Mouse (Mus musculus) C3H10T1/2 (cell line): Measurements from ENCODE around the gene Dhx38. TPM values are rescaled to one million over a fixed set of nuclear protein-coding genes. Genes with fewer than 3 reads are reported as not detected.

Experiments used
- polyA plus RNA-seq, 2 experiments: library from polyadenylated mRNA; unstranded; fragments of >200 nt; fragmentation: generic; extraction: Trizol; gene quantifications; one replicate each; pipeline ENCODE4 v1.2.1; 2012; ENCODE audit warnings: missing spikeins in 2 of 2

Dhx38 gene
- 10 to 100 TPM in 1 of 2 experiments, 1 to 10 TPM in 1; 8.4 to 25.3 TPM for polyA plus RNA-seq

DNA sequence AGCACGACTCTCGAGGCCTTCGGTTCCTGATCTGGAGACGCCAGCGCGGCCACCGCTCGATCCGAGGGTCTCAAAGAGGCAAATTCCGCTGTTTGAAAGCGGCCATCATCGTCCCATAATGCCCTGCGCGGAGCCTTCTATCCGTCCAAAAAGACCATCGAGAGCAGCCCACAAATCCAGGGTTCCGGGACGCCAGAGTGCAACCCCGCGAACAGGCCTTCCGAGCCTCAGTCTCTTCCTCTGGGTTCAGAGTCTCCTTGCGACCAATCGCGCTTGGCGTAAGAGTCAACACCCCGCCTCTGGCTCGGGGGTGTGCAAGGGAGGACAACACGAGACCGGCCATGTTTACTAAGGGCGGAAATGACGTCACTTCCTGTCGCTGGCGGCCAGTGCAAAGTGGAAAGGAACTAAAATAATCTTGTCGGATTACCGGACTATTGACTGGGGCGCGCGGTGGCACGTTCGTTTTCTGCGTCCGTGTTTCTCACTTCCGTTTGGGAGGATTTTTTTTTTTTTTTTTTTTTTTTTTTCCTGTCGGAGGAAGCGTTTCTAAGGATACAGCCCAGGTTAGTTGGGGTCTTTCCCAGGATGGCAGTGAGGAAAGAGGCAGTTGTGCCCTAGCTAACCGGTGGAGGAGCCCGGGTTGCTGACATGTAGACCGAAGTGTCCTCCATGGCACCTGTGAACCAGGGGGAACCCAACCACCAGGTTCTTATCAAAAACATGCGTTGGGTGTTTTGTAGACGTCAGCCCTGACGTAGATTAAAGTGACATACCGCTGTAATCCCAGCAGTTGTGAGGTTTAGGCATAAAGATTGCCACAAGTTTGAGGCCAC is at the start of gene Dhx38, which contains the start of gene Txnl4b:
Gene Dhx38, minus strand, starts transcription at position 364 of the 836 bp plus-strand sequence.
Gene Txnl4b, plus strand, starts transcription at position 395 of the 836 bp plus-strand sequence.

DNA sequence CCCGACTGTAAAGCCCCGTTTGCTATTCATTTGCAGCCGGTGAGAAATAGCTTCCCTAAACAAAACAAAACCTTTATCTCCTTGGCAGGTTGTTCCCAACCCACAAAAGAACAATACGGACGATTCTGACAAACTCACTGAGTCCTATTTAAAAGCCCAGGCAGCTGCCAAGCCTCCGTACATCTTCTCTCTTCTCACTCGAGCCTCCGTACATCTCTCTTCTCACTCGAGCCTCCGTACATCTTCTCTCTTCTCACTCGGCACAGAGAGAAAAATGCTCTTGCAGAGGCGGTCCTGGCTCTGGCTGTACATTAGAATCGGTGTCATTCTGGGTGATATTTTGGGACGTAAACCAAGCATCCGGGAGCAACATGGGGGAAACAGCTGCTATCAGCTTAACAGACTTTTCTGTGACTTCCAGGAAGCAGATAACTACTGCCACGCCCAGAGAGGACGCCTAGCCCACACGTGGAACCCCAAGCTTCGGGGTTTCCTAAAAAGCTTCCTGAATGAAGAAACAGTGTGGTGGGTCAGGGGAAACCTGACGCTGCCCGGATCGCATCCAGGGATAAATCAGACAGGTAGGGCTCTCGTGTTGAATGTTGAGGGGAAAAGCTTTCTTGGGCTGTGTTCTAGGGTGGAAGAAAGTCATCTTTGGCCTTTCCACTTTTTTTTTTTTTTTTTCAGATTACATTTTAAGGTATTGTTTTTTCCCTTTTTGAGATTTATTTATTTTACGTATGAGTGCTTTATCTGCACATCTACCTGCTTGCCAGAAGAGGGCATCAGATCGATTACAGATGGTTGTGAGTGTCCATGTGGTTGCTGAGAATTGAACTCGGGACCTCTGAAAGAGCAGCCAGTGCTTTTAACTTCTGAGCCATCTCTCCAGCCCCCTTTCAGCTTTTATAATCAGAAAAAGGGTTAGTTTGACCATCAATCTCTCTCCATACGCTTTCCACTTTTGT is 48.9 kb upstream of the Dhx38 start, which contains the start of gene Pkd1l3:
Gene Pkd1l3, plus strand, starts transcription at position 275 of the 968 bp plus-strand sequence.

DNA sequence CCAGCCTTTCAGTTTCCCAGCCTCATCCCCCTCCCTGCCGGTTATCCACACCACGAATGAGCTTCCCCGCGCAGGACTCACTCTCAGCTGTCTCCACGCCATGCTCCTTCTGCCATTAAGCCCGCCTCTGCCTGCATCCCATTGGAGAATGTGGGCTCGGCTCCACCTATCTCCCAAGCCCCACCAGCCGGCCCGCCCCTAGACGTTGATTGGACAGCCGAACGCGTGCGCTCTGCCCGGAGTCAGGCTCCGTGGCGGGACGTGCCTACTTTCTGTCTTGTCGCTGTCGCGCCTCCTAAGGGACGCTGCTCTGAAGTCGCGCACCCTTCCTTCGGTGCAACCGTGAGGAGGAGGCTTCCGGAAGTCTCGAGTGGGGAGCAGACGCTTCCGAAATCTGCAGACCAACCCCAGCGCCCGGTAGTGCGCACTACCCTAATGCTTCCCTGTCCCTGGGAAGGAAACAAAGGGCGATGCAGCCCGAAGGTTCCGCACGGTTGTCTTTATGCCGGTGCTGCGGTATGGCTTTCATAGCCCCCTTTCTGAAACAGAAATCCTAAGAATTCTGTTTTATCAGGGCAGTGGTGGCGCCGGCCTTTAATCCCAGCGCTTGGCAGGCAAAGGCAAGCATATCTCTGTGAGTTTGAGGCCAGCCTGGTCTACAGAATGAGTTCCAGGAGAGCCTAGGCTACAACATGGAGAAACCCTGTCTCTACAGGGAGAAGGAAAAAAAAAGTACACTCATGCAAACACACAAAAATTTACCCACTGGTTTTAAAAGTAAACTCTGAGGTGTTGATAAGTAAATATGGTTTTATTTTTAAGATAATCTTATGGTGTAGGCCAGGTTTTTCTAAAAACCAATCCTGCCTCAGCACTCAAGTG is 42.9 kb upstream of the Dhx38 start, which contains the start of gene Dhodh:
Gene Dhodh, minus strand, starts transcription at position 403 of the 882 bp plus-strand sequence.

DNA sequence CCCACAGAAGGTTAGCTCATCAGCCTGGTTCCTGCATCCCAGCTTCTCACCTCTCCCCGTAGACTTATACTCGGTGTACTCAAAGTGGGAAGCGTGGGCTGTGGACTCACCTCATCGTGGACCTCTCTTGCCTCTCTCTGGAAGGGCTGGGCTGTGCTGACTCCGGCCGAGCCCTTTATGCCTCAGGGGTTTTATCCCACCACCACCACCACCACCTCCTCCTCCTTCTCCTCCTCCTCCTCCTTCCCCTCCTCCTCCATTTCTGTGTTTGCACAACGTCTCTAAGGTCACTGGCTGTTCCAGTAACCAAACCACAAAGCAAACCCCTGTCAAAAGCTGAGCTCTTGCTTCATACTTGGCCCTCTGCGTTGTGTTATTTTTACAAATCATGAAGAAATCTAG is 13.2 kb upstream of the Dhx38 start, which contains the start of gene Hp:
Gene Hp, minus strand, starts transcription at position 273 of the 402 bp plus-strand sequence.

Other genes starting within 250 kb of the Dhx38 start
- not detected for gene Pmfbp1, start 71.8 kb downstream of the Dhx38 start, polyA plus RNA-seq
- 10 to 100 TPM in 1 of 2 experiments, 1 to 10 TPM in 1; 3.0 to 12.8 TPM for gene Txnl4b, start within 50 bp of the Dhx38 start, polyA plus RNA-seq
- 1 to 10 TPM in 1 of 2 experiments, under 1 TPM in 1; 0.04 to 4.0 TPM for gene Hp, start 13.3 kb upstream of the Dhx38 start, polyA plus RNA-seq
- 10 to 100 TPM; 12.3 to 14.9 TPM for gene Dhodh, start 42.8 kb upstream of the Dhx38 start, polyA plus RNA-seq
- not detected for gene Pkd1l3, start 48.7 kb upstream of the Dhx38 start, polyA plus RNA-seq
- gene Ist1, start 127.4 kb upstream of the Dhx38 start, polyA plus RNA-seq, result 10 to 100 TPM; 16.1 to 38.3 TPM
- 10 to 100 TPM in 1 of 2 experiments, 1 to 10 TPM in 1; 4.8 to 20.6 TPM for gene Zfp821, start 139.7 kb upstream of the Dhx38 start, polyA plus RNA-seq
- 1 to 10 TPM; 4.4 to 7.7 TPM for gene Atxn1l, start 171.9 kb upstream of the Dhx38 start, polyA plus RNA-seq
- 10 to 100 TPM in 1 of 2 experiments, 1 to 10 TPM in 1; 3.8 to 22.8 TPM for gene Ap1g1, start 212.7 kb upstream of the Dhx38 start, polyA plus RNA-seq